Mouse (Mus musculus): ENCODE results near the gene Svs2. TPM values are rescaled to one million over a fixed set of nuclear protein-coding genes. Genes with fewer than 3 reads are reported as not detected.
A peak's percentile ranks its signal among the peaks of the same experiment; 100 is the strongest.
"Not testable (repeated sequence)": the region's sequence is repeated elsewhere in the genome, so short reads cannot be mapped to it uniquely, and the experiment has no call there.

Gene Svs2
- total RNA-seq (2022) = not detected

DNA sequence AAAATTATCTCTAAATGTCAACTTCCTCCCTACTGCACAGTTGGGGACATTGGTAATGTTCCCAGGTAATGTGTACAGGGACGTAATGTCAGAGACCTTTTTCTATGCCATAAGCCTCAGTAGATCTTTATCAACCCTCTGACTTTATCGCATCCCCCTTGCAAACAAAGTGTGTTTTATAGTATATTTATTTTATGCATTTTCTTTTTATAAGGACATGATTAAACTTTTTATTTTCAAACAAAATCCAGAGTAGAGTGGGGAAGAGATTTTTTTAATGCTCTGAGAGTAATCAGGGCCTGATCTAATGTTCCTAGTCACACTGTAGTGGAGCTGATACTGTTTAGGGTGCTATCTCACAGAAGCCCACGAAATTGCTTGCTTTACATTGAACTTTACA is at the start of gene Svs2:
Gene Svs2 (minus strand): TSS at position 101 of the 400 bp plus-strand sequence.
- DNase-seq (ENCODE audit: low spot score in 2 of 2) = no peak

DNA sequence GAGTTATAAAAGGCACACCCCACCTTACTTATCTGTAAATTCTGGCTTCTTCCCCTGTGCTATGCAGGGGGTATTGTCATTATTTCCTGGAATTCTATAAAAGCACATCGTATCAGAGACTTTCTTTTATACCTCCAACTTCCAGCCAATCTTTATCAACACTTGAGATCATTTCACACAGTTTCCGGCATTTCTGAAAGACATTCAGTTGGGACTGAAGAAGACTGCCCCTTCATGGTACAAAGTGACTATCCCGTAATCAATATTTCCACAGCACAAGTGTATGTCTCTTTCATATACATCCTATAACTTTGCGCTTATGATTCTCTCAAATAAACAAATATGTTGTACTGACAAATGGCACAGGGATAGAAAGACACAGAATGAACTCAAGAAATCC is 40.1 kb upstream of the Svs2 start, which contains the start of gene Svs4:
Gene Svs4 (minus strand): TSS at position 101 of the 400 bp plus-strand sequence.
- DNase-seq (ENCODE audit: low spot score in 2 of 2) = no peak

DNA sequence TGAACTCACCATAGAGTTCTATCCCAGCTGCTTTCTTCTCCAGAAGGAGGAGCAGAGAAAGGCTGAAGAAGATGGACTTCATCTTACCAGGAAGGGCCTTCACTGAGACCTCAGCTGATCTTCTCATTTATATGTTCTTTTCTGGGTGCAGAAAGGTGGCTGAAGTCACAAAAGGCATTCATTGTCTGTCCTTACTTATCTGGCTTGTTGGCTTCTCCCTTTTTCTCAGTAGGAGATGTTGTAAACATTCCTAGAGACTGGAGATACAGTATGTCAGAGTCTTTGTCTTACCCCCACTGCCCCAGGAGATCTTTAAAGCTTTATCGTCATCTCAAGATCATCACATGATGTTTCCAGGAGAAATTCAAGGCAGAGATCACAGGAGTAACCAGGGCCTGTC is 18.3 kb upstream of the Svs2 start, which contains the start of gene Svs3b:
Gene Svs3b (minus strand): TSS at position 101 of the 400 bp plus-strand sequence.
- not testable (repeated sequence) for DNase-seq (ENCODE audit: low spot score in 2 of 2)

DNA sequence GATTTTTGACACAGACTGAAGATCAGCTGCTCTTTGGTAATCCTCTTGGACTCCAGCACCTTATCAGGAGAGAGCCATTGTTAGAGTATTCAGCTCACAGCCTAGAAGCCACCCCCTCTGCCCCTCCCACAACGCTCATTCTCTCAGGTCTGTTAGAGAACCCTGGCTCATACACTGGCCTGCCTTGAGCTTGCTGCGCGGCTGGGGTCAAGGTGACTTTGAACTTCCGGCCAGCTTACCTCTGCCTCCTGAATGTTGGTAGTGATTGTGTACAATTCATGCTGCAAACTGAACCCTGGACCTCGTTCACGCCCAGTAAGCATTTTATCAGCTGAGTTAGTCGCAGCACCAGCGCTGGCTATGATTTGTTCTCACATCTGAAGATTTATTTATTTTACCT is 5.6 kb downstream of the Svs2 start:
- DNase-seq (ENCODE audit: low spot score in 2 of 2) = no peak

DNA sequence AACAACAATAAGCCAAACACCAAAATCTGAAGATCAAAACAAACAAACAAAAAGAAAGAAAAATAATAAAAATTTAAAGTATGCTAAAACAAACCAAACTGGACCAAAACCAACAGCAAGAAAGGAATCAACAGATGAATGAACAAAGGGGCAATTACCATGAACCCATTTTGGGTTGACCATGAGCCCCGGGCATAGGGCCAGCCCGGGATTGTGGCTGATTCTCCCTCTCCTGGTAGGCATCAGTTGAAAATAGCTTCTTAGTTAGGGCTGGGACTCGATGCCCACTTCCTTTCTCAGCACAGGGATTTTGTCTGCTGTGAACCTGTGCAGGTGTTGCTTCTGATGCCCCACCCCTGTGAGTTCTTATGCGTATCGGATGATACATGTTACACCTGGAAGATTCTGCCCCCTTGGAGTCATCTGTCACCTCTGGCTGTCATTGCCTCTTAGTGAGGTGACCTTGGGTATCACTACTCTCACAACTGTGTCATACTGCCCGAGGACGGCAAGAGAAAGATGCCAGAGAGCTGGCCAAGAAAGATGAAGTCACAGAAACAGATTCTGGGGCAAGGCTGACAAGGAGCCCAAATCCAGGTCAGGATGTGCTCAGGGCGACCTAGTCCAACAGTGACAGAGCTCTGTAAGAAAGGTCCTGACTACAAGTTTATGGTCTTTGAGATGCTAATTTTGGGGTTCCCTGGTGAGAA is 9.8 kb downstream of the Svs2 start:
- DNase-seq (ENCODE audit: low spot score in 2 of 2) = no peak

DNA sequence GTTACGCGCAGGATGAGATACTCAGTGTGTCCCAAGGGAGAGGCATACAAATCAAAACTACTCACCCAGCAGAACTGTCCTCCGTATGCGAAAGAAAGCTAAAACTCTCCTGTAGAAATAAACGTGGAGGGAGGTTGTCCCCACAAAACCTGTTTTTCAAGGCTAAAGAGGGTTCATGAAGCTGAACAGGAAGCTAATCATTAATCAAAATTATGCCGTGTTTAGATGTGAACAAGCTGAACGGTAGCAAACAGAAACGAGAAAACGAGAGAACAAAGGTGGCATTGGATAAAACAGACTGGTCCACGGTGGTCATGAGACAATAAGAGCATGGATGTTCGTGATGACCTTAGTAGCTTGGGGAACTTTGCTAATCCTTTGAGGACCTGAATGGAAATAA is 16.7 kb downstream of the Svs2 start, which contains the start of gene Wfdc15b:
Gene Wfdc15b (minus strand): TSS at position 139 of the 400 bp plus-strand sequence.
- no peak for DNase-seq (ENCODE audit: low spot score in 2 of 2)

DNA sequence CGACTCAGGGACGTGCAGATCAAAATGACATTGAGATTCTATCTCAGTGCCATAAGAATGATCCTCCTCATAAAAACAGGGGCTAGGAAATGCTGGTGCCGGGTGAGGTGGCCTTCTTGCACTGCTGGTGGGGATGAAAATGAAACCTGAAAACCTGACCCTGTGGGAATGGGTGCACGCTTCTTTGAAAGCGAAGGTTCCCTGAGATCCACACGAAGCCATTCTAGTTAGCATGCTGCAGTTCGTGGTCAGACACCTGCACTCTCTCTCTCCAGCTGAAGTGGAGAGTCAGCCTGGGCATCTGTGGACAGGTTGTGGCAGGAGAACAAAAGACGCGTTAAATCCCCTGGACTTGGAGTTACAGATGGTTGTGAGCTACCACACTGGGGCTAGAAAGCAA is 19.0 kb downstream of the Svs2 start:
- DNase-seq (ENCODE audit: low spot score in 2 of 2) = no peak

DNA sequence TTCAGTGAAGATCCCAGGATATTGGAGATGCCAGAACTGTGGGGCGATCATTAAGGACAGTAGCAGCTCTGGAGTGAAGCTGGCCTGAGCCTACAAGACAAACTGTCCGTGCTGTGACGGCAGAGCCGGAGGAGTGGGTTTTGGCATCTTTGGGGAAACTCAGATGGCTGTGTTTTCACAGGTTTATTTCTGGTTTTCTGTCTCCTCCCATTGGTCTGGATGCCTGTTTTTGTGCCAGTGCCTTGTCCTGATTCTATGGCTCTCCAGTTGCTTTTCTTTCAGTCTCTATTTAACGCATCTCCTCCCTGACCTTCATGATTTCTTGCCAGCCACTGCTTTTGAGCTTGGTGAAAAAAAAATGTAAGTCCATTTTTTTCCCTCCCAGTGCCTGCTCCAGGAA is 25.6 kb downstream of the Svs2 start:
- peak in 1 of 2 experiments; percentile 20 for DNase-seq (ENCODE audit: low spot score in 2 of 2)

DNA sequence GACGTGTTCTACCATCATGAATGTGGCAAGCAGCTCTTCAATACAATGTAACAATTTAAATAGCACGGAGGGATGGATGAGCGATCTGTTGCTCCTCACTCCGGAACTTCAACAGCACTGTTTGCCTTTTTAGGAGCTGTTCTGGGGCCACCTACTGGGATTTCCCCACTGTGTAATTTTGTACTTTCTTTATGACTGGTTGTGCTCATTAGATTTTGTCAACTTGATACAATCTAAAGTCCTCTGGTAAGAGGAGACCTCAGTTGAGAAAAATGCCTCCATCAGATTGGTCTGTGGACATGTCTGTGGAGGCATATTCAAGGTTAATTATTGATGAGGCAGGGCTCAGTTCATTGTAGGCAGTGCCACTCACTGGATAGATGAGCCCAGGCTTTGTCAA is 27.4 kb downstream of the Svs2 start:
- no peak for DNase-seq (ENCODE audit: low spot score in 2 of 2)

DNA sequence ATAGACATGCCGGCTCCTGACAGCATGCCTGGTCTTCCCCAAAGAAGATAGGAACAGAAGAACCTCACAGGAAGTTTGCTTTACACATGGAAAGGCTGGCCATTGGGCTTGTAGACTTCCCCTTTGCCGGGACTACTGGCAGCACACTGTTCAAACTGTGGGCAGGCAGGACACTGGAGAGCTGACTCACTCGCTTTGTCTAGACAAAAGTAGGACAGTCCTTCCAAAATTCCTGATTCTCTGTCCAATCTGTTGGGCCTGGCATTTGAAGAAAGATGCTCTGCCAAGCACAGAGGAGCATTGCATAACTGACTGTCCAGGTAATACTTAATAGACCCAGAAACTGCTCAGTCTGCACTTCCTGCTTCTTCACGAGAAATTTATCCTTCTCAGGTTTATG is 31.6 kb downstream of the Svs2 start:
- DNase-seq (ENCODE audit: low spot score in 2 of 2) = no peak

DNA sequence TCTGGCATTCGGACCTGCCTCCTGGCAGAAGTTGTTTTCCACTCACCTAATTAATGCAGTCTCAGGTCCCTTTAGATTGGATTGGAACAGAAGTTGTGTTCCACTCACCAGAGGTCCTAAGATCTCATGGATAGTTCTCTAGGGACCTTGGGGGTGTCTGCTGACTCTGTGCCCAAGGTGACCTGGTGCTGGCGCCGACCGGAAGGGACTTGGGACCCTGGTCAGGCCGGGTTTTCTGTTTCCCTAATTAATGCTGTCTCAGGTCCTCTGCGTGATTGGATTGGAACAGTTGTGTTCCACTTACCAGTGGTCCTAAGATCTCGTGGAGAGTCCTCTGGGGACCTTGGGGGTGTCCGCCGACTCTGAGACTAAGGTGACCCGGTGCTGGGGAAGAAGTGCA is 32.3 kb downstream of the Svs2 start:
- DNase-seq (ENCODE audit: low spot score in 2 of 2) = not testable (repeated sequence)

DNA sequence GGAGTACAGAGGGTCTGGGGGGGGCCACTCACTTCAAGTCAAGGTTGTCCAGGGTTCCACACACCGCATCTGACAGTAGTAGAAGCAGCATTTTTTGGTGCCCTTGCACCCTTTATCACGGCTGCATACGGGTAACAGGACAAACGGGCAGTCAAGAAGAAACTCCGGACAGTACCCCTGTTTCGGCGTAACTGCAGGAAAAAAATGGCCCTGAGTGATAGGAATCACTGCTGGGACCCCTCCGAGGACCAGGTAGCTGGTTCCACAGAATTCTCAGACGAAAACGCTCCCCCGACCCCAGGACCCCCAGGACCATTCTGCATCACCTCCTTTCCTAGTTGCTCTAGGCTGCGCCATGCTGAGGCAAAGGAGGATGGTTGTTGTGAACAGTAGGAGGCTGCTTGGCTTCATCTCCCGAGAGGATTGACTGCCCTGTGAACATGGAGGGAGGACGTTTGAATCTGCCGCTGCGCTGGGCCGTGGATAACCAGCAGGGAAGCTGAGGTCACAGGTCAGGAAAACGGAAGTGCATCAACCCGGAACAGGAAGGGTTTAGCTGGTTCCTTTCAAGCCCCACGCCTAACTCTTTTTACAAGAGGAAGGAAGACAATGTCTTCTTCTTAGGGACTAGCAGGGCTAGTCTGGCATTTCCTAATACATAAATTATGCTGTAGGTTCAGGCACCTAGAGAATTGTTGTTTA is 38.5 kb downstream of the Svs2 start, which contains the start of gene Wfdc15a:
Gene Wfdc15a (minus strand): TSS at position 505 of the 702 bp plus-strand sequence.
- no peak for DNase-seq (ENCODE audit: low spot score in 2 of 2)

DNA sequence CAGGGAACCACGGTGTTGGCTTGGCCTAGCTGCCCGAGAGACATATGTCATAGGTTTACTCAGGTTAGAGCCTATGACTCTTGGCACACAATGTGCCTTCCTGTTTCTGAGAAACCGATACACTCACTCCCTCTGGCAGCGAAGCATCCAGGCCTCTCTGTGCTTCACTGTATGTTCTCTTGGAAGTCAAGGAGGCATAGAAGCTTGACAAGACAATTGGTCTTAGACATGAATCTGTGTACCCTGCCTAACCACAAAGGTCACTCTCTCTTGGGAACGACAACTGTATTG is 41.6 kb downstream of the Svs2 start:
- no peak for DNase-seq (ENCODE audit: low spot score in 2 of 2)

DNA sequence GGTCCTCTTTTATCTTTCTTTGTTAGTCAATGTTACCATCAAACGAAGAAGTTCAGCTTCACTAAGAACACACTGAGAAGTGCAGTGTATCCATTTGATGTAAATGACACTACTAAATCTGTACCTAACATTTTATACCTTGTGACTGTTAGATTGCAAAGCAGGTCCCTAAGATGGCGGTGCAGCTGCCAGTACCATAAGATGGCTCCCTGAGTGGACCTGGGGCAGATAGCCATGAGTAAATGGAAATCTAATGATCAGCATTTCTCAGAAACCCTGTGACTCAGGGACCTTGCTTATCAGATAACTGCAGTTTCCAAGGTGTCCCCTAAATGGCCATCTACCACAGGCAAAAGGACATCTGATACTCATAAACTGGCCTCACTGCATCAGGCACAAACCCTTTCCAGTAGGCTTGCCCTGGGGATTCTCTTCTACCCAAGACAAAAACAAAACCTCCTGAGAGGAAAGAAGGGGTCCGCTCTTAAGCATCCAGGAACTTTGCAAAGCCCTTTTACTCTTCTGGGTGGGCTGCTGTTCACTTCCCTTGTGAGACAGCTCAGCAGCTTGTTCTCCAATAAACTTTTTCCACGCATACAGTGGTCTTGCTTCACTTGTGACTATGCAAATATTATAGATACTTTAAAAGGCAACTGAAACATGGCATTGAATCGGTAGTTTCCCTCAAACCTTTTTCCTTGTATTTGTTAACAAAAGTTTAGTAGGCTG is 42.1 kb downstream of the Svs2 start:
- no peak for DNase-seq (ENCODE audit: low spot score in 2 of 2)

DNA sequence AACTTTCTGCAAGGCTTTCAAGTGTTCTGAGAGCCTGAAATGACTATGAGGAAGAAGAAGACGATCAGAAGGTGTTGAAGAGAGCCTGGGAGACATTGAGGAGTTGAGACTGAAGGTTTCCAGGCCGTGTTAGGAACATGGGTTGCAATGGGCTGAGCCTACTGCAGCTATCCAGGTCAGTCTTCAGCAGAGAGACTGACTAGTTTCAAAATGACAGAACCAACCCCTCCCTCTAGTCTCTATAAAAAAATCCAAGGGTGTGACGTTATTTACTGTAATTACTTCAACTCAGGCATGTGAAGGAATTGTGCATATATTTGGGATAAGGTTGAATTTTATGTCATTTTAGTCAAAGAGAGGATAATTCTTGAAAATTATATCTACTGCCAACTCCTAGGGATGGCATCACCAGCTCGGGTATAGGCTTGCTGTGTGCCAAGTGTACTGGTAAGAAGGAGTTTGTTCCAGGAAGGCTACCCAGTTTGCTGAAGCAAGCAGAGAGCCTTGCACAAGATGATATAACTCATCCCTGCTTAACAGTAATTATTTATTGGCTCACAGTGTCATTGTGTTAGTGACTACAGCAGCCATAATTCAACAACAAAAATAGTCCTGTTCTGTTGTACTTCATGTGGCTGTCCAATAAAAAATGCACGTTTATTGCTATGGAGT is 43.2 kb downstream of the Svs2 start:
- DNase-seq (ENCODE audit: low spot score in 2 of 2) = no peak

DNA sequence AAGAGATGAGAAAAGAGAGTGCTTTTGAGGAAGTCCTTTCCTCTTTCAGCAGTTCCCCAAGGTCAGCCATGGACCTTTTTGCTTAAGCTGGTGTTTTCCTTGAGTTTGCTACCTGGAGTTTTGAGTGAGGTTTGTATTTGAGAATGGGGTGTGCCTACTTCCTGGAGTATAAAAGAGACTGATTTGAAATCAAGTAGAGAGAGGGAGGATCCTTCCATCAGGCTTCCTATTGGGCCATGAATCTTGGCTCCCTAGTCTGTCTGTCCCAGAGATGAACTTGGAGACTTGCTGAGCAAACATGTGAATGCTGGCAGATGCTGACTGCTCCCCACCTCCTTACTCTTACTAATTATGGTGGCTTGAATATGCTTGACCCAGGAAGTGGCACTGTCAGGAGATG is 46.0 kb downstream of the Svs2 start:
- no peak for DNase-seq (ENCODE audit: low spot score in 2 of 2)

DNA sequence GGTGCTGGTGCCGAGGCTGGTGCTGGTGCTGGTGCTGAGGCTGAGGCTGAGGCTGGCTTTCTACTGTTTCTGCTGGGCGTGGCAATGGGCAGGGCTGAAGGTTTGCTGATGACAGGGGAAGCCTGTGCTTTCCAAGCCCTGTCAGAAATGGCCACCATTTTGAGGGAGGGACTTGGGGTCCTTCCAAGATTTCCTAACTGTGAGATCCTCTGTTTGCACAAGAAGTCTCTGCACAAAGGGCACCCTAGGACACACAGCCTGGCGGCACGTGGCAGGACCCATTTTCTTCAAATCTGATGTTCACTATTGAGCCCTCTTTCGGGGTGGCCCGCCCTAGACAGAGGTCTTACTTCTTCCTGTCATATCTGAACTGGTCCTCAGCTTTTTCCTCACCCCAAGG is 47.7 kb downstream of the Svs2 start, which contains the start of gene Wfdc12:
Gene Wfdc12 (minus strand): TSS at position 33 of the 400 bp plus-strand sequence.
- DNase-seq (ENCODE audit: low spot score in 2 of 2) = no peak

DNA sequence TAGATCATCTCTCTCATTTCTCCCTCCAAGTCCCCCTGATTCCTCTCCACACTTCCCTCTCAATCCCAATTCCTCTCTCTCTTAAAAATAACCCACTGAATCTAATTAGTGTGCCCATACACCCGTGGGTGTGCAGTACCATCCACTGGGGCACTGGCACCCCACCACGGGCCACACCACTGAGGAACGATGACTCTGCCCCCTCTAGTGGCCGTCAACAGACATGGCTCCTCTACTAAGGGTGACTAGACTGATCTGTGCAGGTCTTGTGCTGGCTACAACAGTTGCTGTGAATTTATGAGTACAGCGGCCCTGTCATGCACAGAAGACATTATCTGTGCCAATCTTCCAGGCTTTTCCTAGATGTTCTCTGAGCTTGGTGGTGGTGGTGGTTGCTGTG is 49.5 kb downstream of the Svs2 start:
- no peak for DNase-seq (ENCODE audit: low spot score in 2 of 2)
